Mouse (Mus musculus) cerebellum, adult 9-11 months (tissue): ENCODE data around the gene Ppp1r12b.

Experiments
- DNase-seq: peaks from one replicate; pipeline ENCODE4 v3.0.0; 2022

Gene Ppp1r12b

GRCm38 (mm10) chr1:134788096-134788495 is 167.6 kb downstream of the Ppp1r12b start:
- no peak for DNase-seq

- no peak for DNase-seq
Observed at GRCm38 (mm10) chr1:134784911-134785310, 170.8 kb downstream of the Ppp1r12b start.

- DNase-seq: no peak
Observed at GRCm38 (mm10) chr1:134784481-134784880, 171.3 kb downstream of the Ppp1r12b start.

- DNase-seq: no peak
Observed at GRCm38 (mm10) chr1:134783958-134784357, 171.8 kb downstream of the Ppp1r12b start.

GRCm38 (mm10) chr1:134782797-134783196 is 172.9 kb downstream of the Ppp1r12b start:
- DNase-seq: no peak

GRCm38 (mm10) chr1:134777936-134778548 is 177.7 kb downstream of the Ppp1r12b start:
- DNase-seq: no peak

- no peak for DNase-seq
Observed at GRCm38 (mm10) chr1:134777201-134777885, 178.4 kb downstream of the Ppp1r12b start.

GRCm38 (mm10) chr1:134775631-134776030 is 180.1 kb downstream of the Ppp1r12b start:
- DNase-seq: no peak

- DNase-seq: no peak
Observed at GRCm38 (mm10) chr1:134774728-134775287, 180.9 kb downstream of the Ppp1r12b start.

- DNase-seq: no peak
Observed at GRCm38 (mm10) chr1:134774247-134774646, 181.5 kb downstream of the Ppp1r12b start.

GRCm38 (mm10) chr1:134773256-134773655 is 182.5 kb downstream of the Ppp1r12b start:
- no peak for DNase-seq

GRCm38 (mm10) chr1:134772821-134773220 is 182.9 kb downstream of the Ppp1r12b start:
- DNase-seq: no peak

GRCm38 (mm10) chr1:134771999-134772398 is 183.7 kb downstream of the Ppp1r12b start:
- no peak for DNase-seq

- no peak for DNase-seq
Observed at GRCm38 (mm10) chr1:134771353-134771752, 184.4 kb downstream of the Ppp1r12b start.

- no peak for DNase-seq
Observed at GRCm38 (mm10) chr1:134770312-134770711, 185.4 kb downstream of the Ppp1r12b start.

GRCm38 (mm10) chr1:134766448-134766847 is 189.3 kb downstream of the Ppp1r12b start:
- no peak for DNase-seq

GRCm38 (mm10) chr1:134764831-134765458 is 190.8 kb downstream of the Ppp1r12b start:
- DNase-seq: no peak

- DNase-seq: no peak
Observed at GRCm38 (mm10) chr1:134763776-134764438, 191.8 kb downstream of the Ppp1r12b start.

GRCm38 (mm10) chr1:134763250-134763649 is 192.5 kb downstream of the Ppp1r12b start:
- DNase-seq: no peak

GRCm38 (mm10) chr1:134761534-134761933 is 194.2 kb downstream of the Ppp1r12b start:
- DNase-seq: no peak

GRCm38 (mm10) chr1:134760642-134761041 is 195.1 kb downstream of the Ppp1r12b start:
- no peak for DNase-seq

- DNase-seq: peak; percentile 37
Observed at GRCm38 (mm10) chr1:134759133-134759532, 196.6 kb downstream of the Ppp1r12b start.

GRCm38 (mm10) chr1:134757230-134757629 is 198.5 kb downstream of the Ppp1r12b start:
- peak; percentile 69 for DNase-seq
